Mouse (Mus musculus): ENCODE results near the gene Tamm41.

DNA sequence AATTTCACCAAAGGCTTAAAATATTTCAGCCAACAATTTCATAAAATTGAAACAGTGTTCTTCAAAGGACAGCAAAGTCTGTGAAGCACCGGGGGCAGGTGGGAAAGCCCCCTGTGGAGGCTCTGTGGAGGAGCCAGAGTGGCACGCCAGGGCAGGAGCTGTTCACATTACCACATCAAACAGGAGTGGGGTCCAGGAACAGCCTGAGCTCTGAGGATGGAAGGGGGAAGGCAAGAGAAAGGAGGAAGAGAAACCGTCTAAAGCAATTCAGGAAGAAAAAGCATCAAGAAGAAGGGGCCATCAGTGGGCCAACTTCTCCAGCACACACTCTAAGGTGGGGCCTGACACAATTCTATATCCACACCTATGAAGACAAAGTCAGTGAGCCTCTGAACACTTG, 31.6 kb downstream of the Tamm41 start:
- TF ChIP-seq CTCF (IDR thresholded peaks at IDR 0.05; ENCODE audit: low read depth) (no peak), EP300 (IDR thresholded peaks at IDR 0.05; ENCODE audit: low read depth) (no peak)
